Mouse (Mus musculus) induced T-regulatory cell, adult 2 months (primary cell): ENCODE data around the gene Lrba.

Experiments
- DNase-seq: peaks from one replicate; pipeline ENCODE4 v3.0.0-alpha.2; 2012; ENCODE audit warnings: low read depth

Gene Lrba

DNA sequence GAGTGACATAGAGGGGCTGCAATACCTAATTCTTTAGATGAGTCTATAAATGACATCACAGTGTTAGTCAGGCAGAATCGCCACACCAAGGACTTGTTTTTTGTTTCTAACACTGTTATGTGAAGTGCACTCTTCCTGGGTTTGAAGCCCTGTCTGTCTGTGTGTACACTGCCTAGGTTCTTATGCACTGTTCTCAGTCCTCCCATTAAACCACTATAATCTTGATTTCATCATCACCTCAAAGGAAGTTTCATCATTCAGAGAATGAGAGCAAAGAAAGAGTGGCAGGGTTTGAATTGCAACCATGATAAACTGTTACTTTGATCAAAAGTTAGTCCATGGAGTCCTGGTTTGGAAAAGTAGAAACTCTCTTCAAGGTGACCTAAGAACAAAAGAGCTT is 532.1 kb downstream of the Lrba start:
- no peak for DNase-seq

DNA sequence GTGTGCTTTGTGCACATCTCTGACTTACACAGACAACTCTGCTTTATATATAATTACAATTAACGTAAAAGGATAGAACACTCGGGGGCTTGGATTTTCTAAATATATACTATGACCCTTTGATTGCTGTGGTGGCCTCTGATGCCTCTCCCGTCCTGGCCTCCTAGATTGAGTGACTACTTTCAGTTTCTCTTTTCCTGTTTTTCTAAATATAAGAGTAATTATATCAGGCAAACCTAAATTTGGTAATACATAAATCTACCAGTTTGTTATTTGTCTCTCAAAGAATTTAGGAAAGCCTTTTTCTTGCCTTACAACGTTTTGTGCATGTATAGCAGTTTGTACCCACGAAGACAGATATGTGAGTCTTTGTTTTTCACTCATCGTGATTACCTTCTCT is 534.2 kb downstream of the Lrba start:
- DNase-seq: peak; percentile 56

DNA sequence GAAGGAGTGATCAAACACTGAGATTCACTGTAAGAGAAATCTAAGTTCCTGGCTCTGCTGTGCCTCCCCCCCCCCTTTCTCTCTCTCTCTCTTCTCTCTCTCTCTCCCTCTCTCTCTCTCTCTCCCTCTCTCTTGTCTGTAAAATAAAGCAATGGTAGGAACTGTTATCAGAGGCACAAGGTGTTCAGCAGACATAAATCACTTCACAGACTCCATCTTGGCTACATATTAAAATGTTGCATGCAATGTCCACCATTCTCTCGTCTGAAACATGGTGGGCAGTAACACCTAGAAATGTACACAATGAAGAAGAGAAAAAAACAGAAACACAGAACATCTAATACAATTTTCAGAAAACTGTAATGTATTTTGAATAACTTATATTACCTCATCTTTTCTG is 534.9 kb downstream of the Lrba start:
- no peak for DNase-seq

- no peak for DNase-seq
Measured at GRCm38 (mm10) chr3:86759834-86760233, 535.4 kb downstream of the Lrba start.

DNA sequence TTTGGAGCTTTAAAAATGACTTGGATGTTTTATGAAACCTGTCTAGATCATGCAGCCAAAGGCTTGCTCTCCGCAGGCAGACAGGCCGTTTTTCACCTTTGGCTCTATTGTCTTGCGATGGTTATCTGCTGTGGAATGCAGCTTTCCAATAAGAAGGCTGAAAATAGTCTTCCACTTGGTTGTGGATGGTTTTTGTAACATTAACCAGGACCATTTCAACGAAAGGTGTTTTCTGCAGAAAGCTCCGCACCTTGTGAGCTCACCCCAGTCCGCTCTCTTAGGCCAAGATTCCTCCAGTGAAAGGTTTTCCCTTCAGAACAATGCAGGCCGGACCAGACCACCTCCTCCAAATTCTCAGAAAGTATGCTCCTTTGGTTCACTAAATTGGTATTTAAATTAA is 536.0 kb downstream of the Lrba start:
- DNase-seq: no peak

DNA sequence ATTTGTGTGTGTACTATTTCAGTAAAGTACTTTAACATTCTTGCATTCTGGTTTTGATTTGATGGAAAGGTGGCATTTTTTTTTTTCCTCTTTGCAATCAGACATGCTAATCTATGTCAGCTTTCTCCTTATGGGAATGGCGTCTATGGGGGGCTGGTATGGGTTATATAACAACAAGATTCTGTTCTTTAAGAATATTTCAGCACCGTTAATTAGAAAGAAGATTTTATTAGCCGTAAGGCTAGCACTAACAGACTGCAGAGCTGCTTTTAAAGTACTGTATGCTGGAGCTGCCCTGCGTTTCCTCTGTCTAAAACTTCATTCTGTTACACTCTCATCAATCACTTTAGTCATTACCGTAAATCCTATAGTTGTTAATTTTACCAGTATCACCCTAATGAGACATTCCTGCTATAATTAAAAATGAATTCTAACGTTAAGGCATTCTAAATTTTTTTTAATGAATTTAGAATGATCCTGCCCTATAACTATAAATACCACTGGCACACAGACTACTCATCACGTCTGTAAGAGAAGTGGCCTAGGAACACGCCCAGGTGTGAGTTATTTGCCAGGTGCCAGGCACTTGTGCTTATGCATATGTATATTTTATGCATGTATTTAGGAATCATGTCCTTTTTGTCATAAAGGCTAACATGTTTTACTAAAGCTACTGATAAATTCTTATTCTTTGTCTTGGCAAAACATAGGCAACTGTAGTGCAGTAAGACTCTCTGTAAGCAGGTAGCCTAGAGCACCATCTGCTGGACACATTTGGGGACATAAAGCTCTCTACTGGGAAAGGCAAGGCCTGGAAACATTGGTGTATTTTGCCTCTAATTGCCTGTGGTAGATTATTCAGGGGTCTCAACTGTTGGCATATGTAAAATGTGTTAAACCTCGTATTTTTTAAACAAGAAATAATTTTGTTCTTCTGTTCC is 536.9 kb downstream of the Lrba start:
- DNase-seq: peak; percentile 70

DNA sequence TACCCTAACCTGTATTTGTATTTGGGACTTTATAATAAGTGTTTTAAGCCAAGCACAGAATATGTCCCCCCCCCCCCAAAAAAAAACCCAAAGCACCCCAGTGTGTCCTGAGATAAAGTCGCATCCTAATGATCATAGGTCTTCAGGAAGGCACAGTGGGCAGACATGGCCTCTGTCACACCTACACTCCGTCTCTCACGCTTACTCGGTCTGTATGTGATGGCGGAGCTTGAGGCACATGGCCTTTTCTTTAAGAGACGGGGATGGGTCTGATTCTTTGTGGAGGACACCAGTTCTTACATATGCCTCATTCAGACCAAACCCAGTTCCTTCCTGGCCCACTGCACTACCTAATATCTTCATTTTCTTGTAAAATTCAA is 537.5 kb downstream of the Lrba start:
- DNase-seq: no peak

- DNase-seq: no peak
Measured at GRCm38 (mm10) chr3:86762456-86762855, 538.0 kb downstream of the Lrba start.

DNA sequence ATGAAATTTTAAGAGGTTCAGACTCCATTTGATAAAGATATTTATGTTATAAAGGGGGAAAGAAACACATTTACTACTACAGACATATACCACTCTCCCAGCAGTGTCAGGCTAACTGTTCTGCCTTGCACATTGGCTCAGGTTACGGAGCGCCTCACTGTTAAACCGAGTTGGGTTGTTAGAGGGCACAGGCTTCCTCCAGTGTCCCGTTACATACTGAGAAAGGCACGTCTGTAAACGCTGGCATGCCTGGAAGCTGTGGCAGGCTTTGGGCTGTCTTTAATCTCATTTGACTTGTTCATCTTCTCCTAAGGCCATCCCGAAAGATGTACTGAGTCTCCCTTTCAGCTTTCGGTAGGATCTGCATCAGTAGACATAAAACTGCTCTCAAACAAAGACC is 544.1 kb downstream of the Lrba start:
- no peak for DNase-seq

GRCm38 (mm10) chr3:86768969-86769368 is 544.5 kb downstream of the Lrba start:
- no peak for DNase-seq

GRCm38 (mm10) chr3:86774566-86775443 is 550.3 kb downstream of the Lrba start:
- no peak for DNase-seq

GRCm38 (mm10) chr3:86775444-86775828 is 551.0 kb downstream of the Lrba start:
- no peak for DNase-seq

DNA sequence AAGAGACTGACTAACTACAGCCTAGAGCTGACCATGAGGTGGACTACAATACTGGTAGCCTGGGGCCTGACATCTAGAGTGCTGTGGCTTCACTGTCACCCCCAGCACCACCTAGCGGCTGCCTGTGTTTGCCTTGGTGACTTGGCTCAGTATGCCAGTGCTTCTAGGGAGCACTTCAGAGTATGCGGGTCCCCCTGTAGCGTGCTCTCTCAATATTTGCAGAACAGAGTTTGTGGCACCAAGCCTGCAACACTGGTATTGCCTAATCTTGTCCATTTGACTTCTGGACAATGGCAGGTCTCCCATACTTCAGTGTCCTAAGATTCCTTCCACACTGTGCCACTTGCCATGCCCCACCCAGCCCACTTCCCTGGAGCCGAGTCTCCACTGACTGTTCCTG is 555.2 kb downstream of the Lrba start:
- no peak for DNase-seq

- no peak for DNase-seq
Measured at GRCm38 (mm10) chr3:86784051-86784450, 559.6 kb downstream of the Lrba start.

- no peak for DNase-seq
Measured at GRCm38 (mm10) chr3:86784930-86785329, 560.5 kb downstream of the Lrba start.

DNA sequence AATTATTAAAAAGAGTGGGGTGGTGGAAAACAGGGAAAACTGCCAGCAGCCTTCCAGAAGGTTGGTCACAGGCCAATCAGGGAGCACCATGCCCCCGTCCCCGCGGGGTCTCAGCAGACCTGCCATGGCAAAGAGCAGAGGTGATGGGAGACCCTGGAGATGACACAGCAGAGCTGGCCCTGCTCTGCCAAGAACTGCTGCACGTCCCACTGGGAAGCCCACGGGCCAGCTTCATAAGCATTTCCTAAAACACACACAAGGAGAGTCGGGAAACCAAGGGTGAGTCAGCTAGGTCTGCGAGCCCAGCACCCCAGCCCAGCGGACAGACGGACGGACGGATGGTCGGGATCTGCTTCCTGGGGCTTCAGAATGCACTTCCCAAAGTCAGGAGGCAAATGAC is 561.8 kb downstream of the Lrba start:
- DNase-seq: no peak

DNA sequence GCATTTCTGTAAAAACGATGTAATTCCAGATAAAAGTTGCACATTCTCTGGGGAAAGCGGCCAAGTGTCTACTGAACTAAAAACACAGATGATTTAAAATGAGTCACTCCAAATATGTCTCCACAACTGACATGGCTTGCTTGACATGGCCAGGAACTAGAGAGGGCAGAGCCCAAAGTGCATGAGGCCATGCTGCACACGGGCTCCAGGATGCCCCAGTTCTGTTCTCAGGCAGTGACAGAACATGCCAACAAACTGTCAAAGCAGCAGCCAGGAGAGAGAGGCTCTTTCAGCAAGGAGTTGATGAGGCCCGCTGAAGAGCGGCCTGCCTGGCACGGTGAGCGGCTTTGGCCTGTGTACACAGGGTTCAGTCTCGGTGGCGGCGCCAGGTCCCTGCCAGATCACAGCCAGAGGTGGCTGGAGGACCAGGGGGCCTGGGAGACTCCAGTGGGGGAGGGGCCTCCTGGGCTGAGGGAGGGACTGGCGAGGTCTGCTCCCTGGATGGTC is 562.4 kb downstream of the Lrba start:
- no peak for DNase-seq

- DNase-seq: no peak
Measured at GRCm38 (mm10) chr3:86787423-86788123, 563.1 kb downstream of the Lrba start.

- DNase-seq: peak; percentile 77
Measured at GRCm38 (mm10) chr3:86788711-86789110, 564.2 kb downstream of the Lrba start.

- no peak for DNase-seq
Measured at GRCm38 (mm10) chr3:86789752-86790151, 565.3 kb downstream of the Lrba start.

DNA sequence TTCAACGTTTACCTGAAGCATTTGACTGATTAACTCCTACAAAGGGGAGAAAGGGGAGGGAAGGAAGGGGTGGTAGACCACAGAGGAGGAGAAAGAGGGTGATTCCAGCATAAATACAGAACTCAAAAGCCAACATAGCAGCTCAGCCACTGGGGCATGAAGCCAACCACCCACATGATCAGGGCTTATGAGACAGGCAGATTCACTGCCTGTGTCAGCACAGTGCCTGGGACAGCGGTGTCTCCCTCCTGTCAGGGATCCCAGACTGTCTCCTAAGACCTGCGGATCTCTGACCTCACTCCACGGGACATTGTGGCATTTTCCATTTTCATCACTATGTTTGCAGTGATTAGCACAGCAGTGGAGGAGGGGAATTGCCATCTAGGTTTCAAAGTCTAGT is 568.8 kb downstream of the Lrba start:
- DNase-seq: no peak

GRCm38 (mm10) chr3:86793720-86794191 is 569.3 kb downstream of the Lrba start:
- no peak for DNase-seq
